Mouse (Mus musculus): ENCODE results near the gene Kcnrg.

Gene Kcnrg

DNA sequence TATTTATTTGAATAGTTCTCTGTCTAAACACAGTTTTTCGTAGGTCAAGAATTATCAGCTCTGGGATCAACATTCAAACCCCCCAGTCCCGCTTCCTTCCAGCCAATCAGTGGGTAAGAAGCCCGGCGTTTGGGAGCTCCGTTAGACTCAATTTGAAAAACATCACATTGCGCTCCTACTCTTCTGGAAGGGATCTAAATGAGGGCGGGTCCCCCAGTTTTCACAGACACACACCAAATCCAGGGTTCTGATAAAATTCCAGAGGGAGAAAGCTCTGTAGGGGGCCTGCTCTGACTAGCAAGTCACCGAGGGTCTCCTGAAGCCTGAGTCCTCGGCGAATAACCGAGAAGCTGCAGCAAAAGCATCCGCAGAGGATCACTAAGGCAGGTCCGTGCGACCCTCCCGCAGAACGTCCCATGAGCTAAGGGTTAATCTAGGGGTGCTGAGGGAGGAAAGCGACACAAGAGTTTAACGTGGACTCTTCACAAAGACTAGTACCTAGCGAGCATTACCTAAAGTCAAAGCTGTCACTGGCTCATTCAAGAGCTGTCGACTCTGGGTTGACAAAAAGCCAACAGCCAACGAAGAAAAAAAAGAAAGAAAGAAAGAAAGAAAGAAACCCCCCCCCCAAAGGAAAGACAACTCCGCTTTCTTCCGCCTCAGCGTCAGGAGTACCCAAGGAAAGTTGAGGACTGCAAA is 40.1 kb downstream of the Kcnrg start:
- DNase-seq = peak; percentile 8 to 32

- peak; percentile 19 to 60 for DNase-seq
Measured at GRCm38 (mm10) chr14:61647881-61648684, 40.8 kb downstream of the Kcnrg start.

GRCm38 (mm10) chr14:61648685-61649504 is 41.6 kb downstream of the Kcnrg start:
- peak; percentile 93 to 96 for DNase-seq

- DNase-seq = peak in 1 of 2 experiments; percentile 37
Measured at GRCm38 (mm10) chr14:61650291-61650960, 43.2 kb downstream of the Kcnrg start.

GRCm38 (mm10) chr14:61656469-61656868 is 49.2 kb downstream of the Kcnrg start:
- DNase-seq = no peak

- no peak for DNase-seq
Measured at GRCm38 (mm10) chr14:61661496-61661895, 54.2 kb downstream of the Kcnrg start.

- DNase-seq = no peak
Measured at GRCm38 (mm10) chr14:61662307-61662706, 55.0 kb downstream of the Kcnrg start.

All from spleen, adult 18-20 months (tissue).